Mouse (Mus musculus) liver, adult 2 months (tissue): ENCODE measurements around the gene Ecsit.

Experiments used
- CTCF ChIP-seq: fragments of 200-500 bp; IDR thresholded peaks from 2 replicates; pipeline ENCODE4 v1.5.1; 2011; ENCODE audit warnings: low read depth, low read length, control low read depth
- POLR2A ChIP-seq: fragments of 200-500 bp; IDR thresholded peaks from 2 replicates; pipeline ENCODE4 v1.6.1; 2011; ENCODE audit warnings: low read length, control low read depth; ENCODE audit not compliant: insufficient read depth; ENCODE audit errors: extremely low read depth

GRCm38 (mm10) chr9:22051958-22052254 lies 33.3 kb downstream of the Ecsit start, which contains the start of gene Elavl3:
- TF ChIP-seq CTCF (no peak), POLR2A (no peak)
